8 mouse cellular contexts compared by ENCODE assay signal in genomic region chr5:124111077-124111741, GRCm38 (mm10). TPM values are rescaled to one million over a fixed set of nuclear protein-coding genes. Genes with fewer than 3 reads are reported as not detected.
DNase-seq lines count a peak whose midpoint lies in the region; ATAC-seq lines count a peak whose summit lies in the region.

No protein-coding gene starts in this region.

- H3K4me2 ChIP-seq in forebrain, embryonic 15.5 days (replicated peaks): peak overlapping the region; percentile 82
- peak overlapping the region; percentile 93 for H3K4me2 ChIP-seq in kidney, embryonic 15.5 days

- peak; percentile 26 for ATAC-seq in forebrain, embryonic 15.5 days (replicated peaks)
- ATAC-seq in kidney, embryonic 15.5 days (replicated peaks; ENCODE audit: low FRiP score): no peak; the same call in 1 of the 2 replicates

- H3K79me2 ChIP-seq in macrophage (ENCODE audit: inconsistent target): peaks cover 7% of the 10 kb centered on the region; the same call in 1 of the 2 replicates

- peak overlapping the region; percentile 91 for H3K4me3 ChIP-seq in forebrain, embryonic 15.5 days
- H3K4me3 ChIP-seq in kidney, embryonic 15.5 days (replicated peaks): peak overlapping the region; percentile 93
- H3K4me3 ChIP-seq in macrophage (ENCODE audit: inconsistent target): peak overlapping the region; percentile 98

- no peaks in the 10 kb centered on the region for H3K36me3 ChIP-seq in forebrain, embryonic 15.5 days
- peaks cover 11% of the 10 kb centered on the region; the same call in 1 of the 2 replicates for H3K36me3 ChIP-seq in kidney, embryonic 15.5 days
- H3K36me3 ChIP-seq in macrophage (ENCODE audit: inconsistent target): no peaks in the 10 kb centered on the region

- H3K27me3 ChIP-seq in forebrain, embryonic 15.5 days: no peaks in the 10 kb centered on the region
- H3K27me3 ChIP-seq in kidney, embryonic 15.5 days: no peaks in the 10 kb centered on the region

- H3K9ac ChIP-seq in forebrain, embryonic 15.5 days (replicated peaks): peak overlapping the region; percentile 51
- peak overlapping the region; percentile 69 for H3K9ac ChIP-seq in kidney, embryonic 15.5 days

- H3K4me1 ChIP-seq in forebrain, embryonic 15.5 days: peaks cover 25% of the 10 kb centered on the region
- peaks cover 28% of the 10 kb centered on the region for H3K4me1 ChIP-seq in kidney, embryonic 15.5 days

- WGBS in forebrain, embryonic 15.5 days: 21% methylated on average over 17 of the region's 17 CpGs
- WGBS in kidney, embryonic 15.5 days: 23% methylated on average over 17 of the region's 17 CpGs
- WGBS in macrophage (ENCODE audit: missing documents): 25% methylated on average over 16 of the region's 17 CpGs

- peak; percentile 51 to 52 for DNase-seq in layer of hippocampus, postnatal 10 days (ENCODE audit: low spot score in 2 of 2)
- DNase-seq in layer of hippocampus, adult 18-20 months (ENCODE audit: low spot score in 2 of 2): no peak
- peak; percentile 47 for DNase-seq in cerebellum, adult 11 months
- peak; percentile 56 to 79 for DNase-seq in spleen, postnatal 10 days (ENCODE audit: low spot score in 2 of 2)
- DNase-seq in layer of hippocampus, adult 9-11 months: no peak

- H3K27ac ChIP-seq in forebrain, embryonic 15.5 days (replicated peaks): peak overlapping the region; percentile 95
- peak overlapping the region; percentile 90 for H3K27ac ChIP-seq in kidney, embryonic 15.5 days
- peak overlapping the region; percentile 83 for H3K27ac ChIP-seq in macrophage

- no peaks in the 10 kb centered on the region for H3K9me3 ChIP-seq in forebrain, embryonic 15.5 days
- H3K9me3 ChIP-seq in kidney, embryonic 15.5 days (replicated peaks): no peaks in the 10 kb centered on the region

RNA-seq across cellular contexts. Expression of gene Ogfod2, which starts 0.9 kb away (rescaled TPM):
- total RNA-seq in layer of hippocampus, postnatal 10 days (2021): 10 to 100 TPM; 30.8 to 37.0 TPM
- total RNA-seq in layer of hippocampus, adult 18-20 months (2021): 10 to 100 TPM; 34.4 to 35.3 TPM
- 34.7 and 35.0 TPM in 2 replicates for polyA plus RNA-seq in forebrain, embryonic 15.5 days (2015; fragmentation: Nextera tagmentation; extraction: Ambion mirVana)
- 22.5 and 24.7 TPM in 2 replicates for polyA plus RNA-seq in kidney, embryonic 15.5 days (2015; fragmentation: Nextera tagmentation; extraction: Ambion mirVana)
- total RNA-seq in macrophage (2018; cell fraction: chromatin; rRNA removed): 10 to 100 TPM in 19 of 26 experiments, 1 to 10 TPM in 7; 5.4 to 44.7 (median 17.3) TPM
- total RNA-seq in macrophage (2018; cell fraction: cytosol; rRNA removed): 10 to 100 TPM in 20 of 26 experiments, 1 to 10 TPM in 6; 5.9 to 17.9 (median 13.8) TPM
- 10 to 100 TPM in 20 of 26 experiments, 1 to 10 TPM in 6; 4.4 to 32.4 (median 16.5) TPM for total RNA-seq in macrophage (2018; cell fraction: nucleus; rRNA removed)
- 4.3 to 17.5 TPM (median 13.1 TPM) in 3 replicates for polyA plus RNA-seq in macrophage (2018)

RNA-seq across cellular contexts. Expression of gene Arl6ip4, which starts 4.7 kb away (rescaled TPM):
- 10 to 100 TPM; 54.3 to 60.0 TPM for total RNA-seq in layer of hippocampus, postnatal 10 days (2021)
- 10 to 100 TPM; 48.3 to 54.6 TPM for total RNA-seq in layer of hippocampus, adult 18-20 months (2021)
- 72.7 and 75.5 TPM in 2 replicates for polyA plus RNA-seq in forebrain, embryonic 15.5 days (2015; fragmentation: Nextera tagmentation; extraction: Ambion mirVana)
- polyA plus RNA-seq in kidney, embryonic 15.5 days (2015; fragmentation: Nextera tagmentation; extraction: Ambion mirVana): 101 and 108 TPM in 2 replicates
- 10 to 100 TPM in 24 of 26 experiments, 1 to 10 TPM in 2; 5.8 to 48.3 (median 27.5) TPM for total RNA-seq in macrophage (2018; cell fraction: chromatin; rRNA removed)
- total RNA-seq in macrophage (2018; cell fraction: cytosol; rRNA removed): 10 to 100 TPM; 30.9 to 65.6 (median 45.4) TPM
- total RNA-seq in macrophage (2018; cell fraction: nucleus; rRNA removed): 10 to 100 TPM; 10.0 to 52.3 (median 24.8) TPM
- polyA plus RNA-seq in macrophage (2018): 37.6 to 60.2 TPM (median 56.1 TPM) in 3 replicates

RNA-seq across cellular contexts. Expression of gene Abcb9, which starts 15.6 kb away (rescaled TPM):
- 10 to 100 TPM; 30.6 to 32.0 TPM for total RNA-seq in layer of hippocampus, postnatal 10 days (2021)
- total RNA-seq in layer of hippocampus, adult 18-20 months (2021): 10 to 100 TPM; 30.6 to 33.4 TPM
- polyA plus RNA-seq in forebrain, embryonic 15.5 days (2015; fragmentation: Nextera tagmentation; extraction: Ambion mirVana): 10.9 TPM in 2 replicates
- polyA plus RNA-seq in kidney, embryonic 15.5 days (2015; fragmentation: Nextera tagmentation; extraction: Ambion mirVana): 1.5 and 1.7 TPM in 2 replicates
- total RNA-seq in macrophage (2018; cell fraction: chromatin; rRNA removed): 1 to 10 TPM in 22 of 26 experiments, under 1 TPM in 3, not detected in 1; 0.37 to 5.0 (median 2.4) TPM
- 1 to 10 TPM; 1.2 to 3.1 (median 1.9) TPM for total RNA-seq in macrophage (2018; cell fraction: cytosol; rRNA removed)
- 1 to 10 TPM in 25 of 26 experiments, under 1 TPM in 1; 0.87 to 4.5 (median 2.6) TPM for total RNA-seq in macrophage (2018; cell fraction: nucleus; rRNA removed)
- polyA plus RNA-seq in macrophage (2018): 1.6 to 2.1 TPM (median 1.6 TPM) in 3 replicates

Comparison
In these comparisons a context has a peak if more than half of its experiments do, and no peak if none do; other contexts are left out.
1. DNase-seq: peak in layer of hippocampus, postnatal 10 days (2 of 2), cerebellum, adult 11 months (single experiment) and spleen, postnatal 10 days (2 of 2); none in layer of hippocampus, adult 18-20 months (0 of 2) and layer of hippocampus, adult 9-11 months (single experiment).
2. Peak in every context shown above with its lines, with median percentiles within 50 percentile points of each other: H3K27ac ChIP-seq and H3K4me3 ChIP-seq.